Mouse (Mus musculus) limb, embryonic 10.5 days (tissue): ENCODE measurements at regions not wholly inside any gene's neighbourhood (a gene's known extent, or its start where the extent isn't known, plus 50 kb on each side); places are given as distances from the start of the nearest gene placed in this dataset.

Source experiments
- DNase-seq: peaks from one replicate; pipeline ENCODE4 v3.0.0-alpha.2; 2017; ENCODE audit warnings: low spot score
- H3K27ac ChIP-seq: fragments of 300-500 bp; sonication (generic); 2 replicates; pipeline ENCODE4 v1.5.1; 2016; ENCODE audit warnings: mild to moderate bottlenecking
- H3K27me3 ChIP-seq: fragments of 300-500 bp; sonication (generic); 2 replicates; pipeline ENCODE4 v1.6.1; 2016; ENCODE audit warnings: low read depth, mild to moderate bottlenecking; ENCODE audit not compliant: poor library complexity, severe bottlenecking
- H3K36me3 ChIP-seq: fragments of 300-500 bp; sonication (generic); 2 replicates; pipeline ENCODE4 v1.6.1; 2016; ENCODE audit warnings: mild to moderate bottlenecking, moderate library complexity
- H3K4me1 ChIP-seq: fragments of 300-500 bp; sonication (generic); 2 replicates; pipeline ENCODE4 v1.6.1; 2016
- H3K4me3 ChIP-seq: fragments of 300-500 bp; sonication (generic); 2 replicates; pipeline ENCODE4 v1.5.1; 2016; ENCODE audit warnings: mild to moderate bottlenecking, moderate library complexity
- H3K9me3 ChIP-seq: fragments of 300-500 bp; sonication (generic); replicated peaks from 2 replicates; pipeline ENCODE4 v1.6.1; 2016; ENCODE audit warnings: mild to moderate bottlenecking
- WGBS: fragments of 180-500 bp; shearing (Covaris S2); methylation state at CpG from one replicate; pipeline ENCODE4 v1.1.7; 2016; 5-methylcytosine and 5-hydroxymethylcytosine counted together

GRCm38 (mm10) chr16:93263141-93263815, 340.6 kb downstream of the Setd4 start:
- no peak overlapping the region for H3K4me3 ChIP-seq
- H3K36me3 ChIP-seq = no peaks in the 10 kb centered on the region
- peak; percentile 57 for DNase-seq
- peak overlapping the region; percentile 62; the same call in 1 of the 2 replicates for H3K27ac ChIP-seq
- peaks cover 32% of the 10 kb centered on the region for H3K4me1 ChIP-seq
- H3K27me3 ChIP-seq = peaks cover 69% of the 10 kb centered on the region
- WGBS = 28% methylated on average over 8 of the region's 8 CpGs
- H3K9me3 ChIP-seq = no peaks in the 10 kb centered on the region

GRCm38 (mm10) chr16:93246825-93247224, 357.0 kb downstream of the Setd4 start:
- Histone ChIP-seq H3K4me3 (no peak overlapping the region), H3K27ac (no peak overlapping the region), H3K36me3 (no peaks in the 10 kb centered on the region), H3K27me3 (0 out of 2 replicates have a peak, but pooled peaks cover 3% of the 10 kb centered on the region), H3K4me1 (0 out of 2 replicates have a peak, but pooled peaks cover 3% of the 10 kb centered on the region), H3K9me3 (no peaks in the 10 kb centered on the region)
- WGBS = 51% methylated on average over 7 of the region's 7 CpGs
- no peak for DNase-seq

- H3K4me1 ChIP-seq = 0 out of 2 replicates have a peak, but pooled peaks cover 3% of the 10 kb centered on the region
- no peaks in the 10 kb centered on the region for H3K9me3 ChIP-seq
- H3K4me3 ChIP-seq = no peak overlapping the region
- DNase-seq = no peak
- no peaks in the 10 kb centered on the region for H3K36me3 ChIP-seq
- WGBS = 86% methylated on average over 6 of the region's 6 CpGs
- H3K27ac ChIP-seq = no peak overlapping the region
- 0 out of 2 replicates have a peak, but pooled peaks cover 3% of the 10 kb centered on the region for H3K27me3 ChIP-seq
Measured at GRCm38 (mm10) chr16:93245738-93246137, 358.1 kb downstream of the Setd4 start.

GRCm38 (mm10) chr16:93238898-93239297, 365.0 kb downstream of the Setd4 start:
- H3K27me3 ChIP-seq = no peaks in the 10 kb centered on the region
- H3K4me1 ChIP-seq = no peaks in the 10 kb centered on the region
- no peak overlapping the region for H3K27ac ChIP-seq
- H3K9me3 ChIP-seq = no peaks in the 10 kb centered on the region
- DNase-seq = no peak
- 86% methylated on average over 4 of the region's 4 CpGs for WGBS
- no peak overlapping the region for H3K4me3 ChIP-seq
- no peaks in the 10 kb centered on the region for H3K36me3 ChIP-seq

- Histone ChIP-seq H3K36me3 (no peaks in the 10 kb centered on the region), H3K27ac (no peak overlapping the region), H3K27me3 (no peaks in the 10 kb centered on the region), H3K9me3 (no peaks in the 10 kb centered on the region), H3K4me1 (no peaks in the 10 kb centered on the region), H3K4me3 (no peak overlapping the region)
- no peak for DNase-seq
- WGBS = 84% methylated on average over 4 of the region's 4 CpGs
Measured at GRCm38 (mm10) chr16:93238326-93238725, 365.5 kb downstream of the Setd4 start.

- Histone ChIP-seq H3K9me3 (no peaks in the 10 kb centered on the region), H3K36me3 (no peaks in the 10 kb centered on the region), H3K4me1 (peaks cover 5% of the 10 kb centered on the region; the same call in 1 of the 2 replicates), H3K4me3 (no peak overlapping the region), H3K27ac (no peak overlapping the region), H3K27me3 (0 out of 2 replicates have a peak, but pooled peaks cover 4% of the 10 kb centered on the region)
- WGBS = 90% methylated on average over 7 of the region's 7 CpGs
- no peak for DNase-seq
Measured at GRCm38 (mm10) chr16:93225644-93226043, 378.2 kb downstream of the Setd4 start.

GRCm38 (mm10) chr16:93225196-93225595, 378.7 kb downstream of the Setd4 start:
- Histone ChIP-seq H3K4me1 (peaks cover 5% of the 10 kb centered on the region; the same call in 1 of the 2 replicates), H3K27ac (no peak overlapping the region), H3K27me3 (0 out of 2 replicates have a peak, but pooled peaks cover 4% of the 10 kb centered on the region), H3K9me3 (no peaks in the 10 kb centered on the region), H3K36me3 (no peaks in the 10 kb centered on the region), H3K4me3 (no peak overlapping the region)
- 94% methylated on average over 2 of the region's 2 CpGs for WGBS
- DNase-seq = no peak

- H3K27ac ChIP-seq = no peak overlapping the region
- H3K27me3 ChIP-seq = peaks cover 43% of the 10 kb centered on the region
- H3K4me1 ChIP-seq = peaks cover 5% of the 10 kb centered on the region
- H3K9me3 ChIP-seq = no peaks in the 10 kb centered on the region
- DNase-seq = no peak
- no peaks in the 10 kb centered on the region for H3K36me3 ChIP-seq
- 93% methylated on average over 9 of the region's 9 CpGs for WGBS
- H3K4me3 ChIP-seq = no peak overlapping the region
Measured at GRCm38 (mm10) chr16:93219731-93220130, 384.1 kb downstream of the Setd4 start.

GRCm38 (mm10) chr16:93218402-93218801, 385.5 kb downstream of the Setd4 start:
- 75% methylated on average over 10 of the region's 10 CpGs for WGBS
- H3K36me3 ChIP-seq = no peaks in the 10 kb centered on the region
- DNase-seq = no peak
- no peaks in the 10 kb centered on the region for H3K9me3 ChIP-seq
- H3K4me1 ChIP-seq = peaks cover 2% of the 10 kb centered on the region
- no peak overlapping the region for H3K4me3 ChIP-seq
- no peak overlapping the region for H3K27ac ChIP-seq
- peaks cover 43% of the 10 kb centered on the region for H3K27me3 ChIP-seq

- Histone ChIP-seq H3K9me3 (no peaks in the 10 kb centered on the region), H3K27ac (no peak overlapping the region), H3K27me3 (peaks cover 40% of the 10 kb centered on the region), H3K36me3 (no peaks in the 10 kb centered on the region), H3K4me3 (no peak overlapping the region), H3K4me1 (no peaks in the 10 kb centered on the region; the same call in 1 of the 2 replicates)
- no peak for DNase-seq
- 43% methylated on average over 12 of the region's 12 CpGs for WGBS
Measured at GRCm38 (mm10) chr16:93217600-93218226, 386.1 kb downstream of the Setd4 start.

- DNase-seq = no peak
- peaks cover 9% of the 10 kb centered on the region for H3K4me1 ChIP-seq
- no peak overlapping the region for H3K4me3 ChIP-seq
- no peak overlapping the region for H3K27ac ChIP-seq
- H3K27me3 ChIP-seq = peaks cover 39% of the 10 kb centered on the region
- H3K9me3 ChIP-seq = no peaks in the 10 kb centered on the region
- WGBS = 90% methylated on average over 4 of the region's 4 CpGs
- H3K36me3 ChIP-seq = no peaks in the 10 kb centered on the region
Measured at GRCm38 (mm10) chr16:93215630-93216029, 388.2 kb downstream of the Setd4 start.

- Histone ChIP-seq H3K27ac (no peak overlapping the region), H3K9me3 (no peaks in the 10 kb centered on the region), H3K36me3 (no peaks in the 10 kb centered on the region), H3K27me3 (peaks cover 33% of the 10 kb centered on the region), H3K4me1 (peaks cover 15% of the 10 kb centered on the region), H3K4me3 (no peak overlapping the region)
- no peak for DNase-seq
- 87% methylated on average over 6 of the region's 6 CpGs for WGBS
Measured at GRCm38 (mm10) chr16:93213618-93214017, 387.7 kb upstream of the Runx1 start.

- Histone ChIP-seq H3K9me3 (no peaks in the 10 kb centered on the region), H3K27ac (no peak overlapping the region), H3K36me3 (no peaks in the 10 kb centered on the region), H3K4me1 (peaks cover 18% of the 10 kb centered on the region), H3K27me3 (no peaks in the 10 kb centered on the region; the same call in none of the 2 replicates), H3K4me3 (no peak overlapping the region)
- DNase-seq = no peak
- WGBS = 88% methylated on average over 3 of the region's 3 CpGs
Measured at GRCm38 (mm10) chr16:93207675-93208074, 381.7 kb upstream of the Runx1 start.
